Mouse (Mus musculus) midbrain, embryonic 10.5 days (tissue): ENCODE data around the gene Ubap1l. TPM values are rescaled to one million over a fixed set of nuclear protein-coding genes. Genes with fewer than 3 reads are reported as not detected.

Source experiments
- DNase-seq: peaks from one replicate; pipeline ENCODE4 v3.0.0-alpha.2; 2017; ENCODE audit warnings: low spot score
- H3K27ac ChIP-seq: fragments of 300-500 bp; sonication (generic); replicated peaks from 2 replicates; pipeline ENCODE4 v1.5.1; 2016; ENCODE audit warnings: mild to moderate bottlenecking
- H3K27me3 ChIP-seq: fragments of 300-500 bp; sonication (generic); 2 replicates; pipeline ENCODE4 v1.6.1; 2016; ENCODE audit warnings: low read depth, mild to moderate bottlenecking; ENCODE audit not compliant: poor library complexity, severe bottlenecking
- H3K36me3 ChIP-seq: fragments of 300-500 bp; sonication (generic); 2 replicates; pipeline ENCODE4 v1.6.1; 2016; ENCODE audit warnings: mild to moderate bottlenecking, moderate library complexity
- H3K4me1 ChIP-seq: fragments of 300-500 bp; sonication (generic); 2 replicates; pipeline ENCODE4 v1.6.1; 2016
- H3K4me3 ChIP-seq: fragments of 300-500 bp; sonication (generic); 2 replicates; pipeline ENCODE4 v1.5.1; 2016; ENCODE audit warnings: mild to moderate bottlenecking, moderate library complexity
- H3K9me3 ChIP-seq: fragments of 300-500 bp; sonication (generic); replicated peaks from 2 replicates; pipeline ENCODE4 v1.6.1; 2016; ENCODE audit warnings: mild to moderate bottlenecking
- WGBS: fragments of 180-500 bp; shearing (Covaris S2); methylation state at CpG from one replicate; pipeline ENCODE4 v1.1.7; 2016; 5-methylcytosine and 5-hydroxymethylcytosine counted together
- polyA plus RNA-seq: library from polyadenylated mRNA; unstranded; fragments of >200 nt; fragmentation: Nextera tagmentation; extraction: Ambion mirVana; gene quantifications from 2 replicates; pipeline ENCODE4 v1.2.1, GENCODE M21; 2016

Gene Ubap1l
- polyA plus RNA-seq, 1 experiment from 2014 or later = 0.36 TPM

DNA sequence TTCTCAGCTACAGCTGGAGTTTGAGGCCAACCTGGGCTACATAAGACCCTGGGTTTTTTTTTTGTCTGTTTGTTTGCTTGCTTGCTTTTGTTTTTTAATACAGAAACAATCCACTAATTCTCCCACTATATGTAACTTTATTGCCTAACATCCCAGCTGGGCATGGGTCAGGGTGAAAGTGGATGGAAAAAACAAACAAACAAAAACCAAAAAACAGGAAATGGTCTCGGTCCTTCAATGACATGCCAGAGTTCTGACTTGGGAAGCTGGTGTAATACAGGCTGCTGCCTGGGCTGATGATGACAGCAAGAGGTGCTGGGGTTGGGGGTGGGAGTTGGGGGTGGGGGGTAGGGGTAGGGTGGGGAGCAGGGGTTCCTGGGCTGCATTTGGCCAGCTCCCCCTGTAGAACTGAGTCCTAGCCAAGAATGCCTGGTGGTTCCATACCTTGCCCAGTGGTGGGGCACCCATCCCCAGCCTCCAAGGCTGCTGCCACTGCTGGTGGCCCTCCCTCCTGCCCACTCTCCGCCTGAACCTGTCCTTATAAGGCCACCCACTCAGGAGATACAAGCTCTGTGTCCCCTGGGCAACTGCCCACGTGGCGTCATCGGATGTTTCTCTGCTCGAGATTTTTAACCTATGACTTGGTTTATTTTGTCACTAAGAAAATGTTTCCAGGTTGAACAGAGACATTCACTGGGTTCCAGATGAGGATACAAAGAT, 21.4 kb downstream of the Ubap1l start:
- DNase-seq = no peak
- 78% methylated on average over 6 of the region's 6 CpGs for WGBS
- Histone ChIP-seq H3K36me3 (peaks cover 7% of the 10 kb centered on the region; the same call in 1 of the 2 replicates), H3K27me3 (no peaks in the 10 kb centered on the region), H3K9me3 (no peaks in the 10 kb centered on the region), H3K4me1 (peaks cover 7% of the 10 kb centered on the region), H3K27ac (no peak overlapping the region), H3K4me3 (no peak overlapping the region)

DNA sequence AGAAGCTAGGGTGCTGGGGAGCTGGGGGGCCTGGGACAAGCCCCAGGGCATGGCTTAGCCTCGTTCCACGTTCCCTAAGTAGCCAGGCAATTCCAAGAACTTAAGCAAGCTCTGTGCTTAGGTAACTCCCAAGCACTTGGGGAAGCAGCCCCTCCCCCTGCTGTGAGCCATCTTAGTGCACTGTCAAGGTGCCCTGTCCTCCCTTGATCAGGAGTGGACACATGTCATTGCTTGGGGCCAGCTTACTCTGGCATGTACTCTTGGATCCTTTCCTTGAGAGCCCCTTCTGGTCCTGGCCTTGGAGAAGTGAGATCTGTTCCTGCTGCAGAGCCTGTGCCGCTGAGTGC, 21.9 kb downstream of the Ubap1l start:
- Histone ChIP-seq H3K9me3 (no peaks in the 10 kb centered on the region), H3K27me3 (no peaks in the 10 kb centered on the region), H3K4me3 (no peak overlapping the region), H3K4me1 (peaks cover 7% of the 10 kb centered on the region), H3K36me3 (peaks cover 1% of the 10 kb centered on the region; the same call in 1 of the 2 replicates), H3K27ac (no peak overlapping the region)
- 63% methylated on average over 3 of the region's 3 CpGs for WGBS
- DNase-seq = no peak

DNA sequence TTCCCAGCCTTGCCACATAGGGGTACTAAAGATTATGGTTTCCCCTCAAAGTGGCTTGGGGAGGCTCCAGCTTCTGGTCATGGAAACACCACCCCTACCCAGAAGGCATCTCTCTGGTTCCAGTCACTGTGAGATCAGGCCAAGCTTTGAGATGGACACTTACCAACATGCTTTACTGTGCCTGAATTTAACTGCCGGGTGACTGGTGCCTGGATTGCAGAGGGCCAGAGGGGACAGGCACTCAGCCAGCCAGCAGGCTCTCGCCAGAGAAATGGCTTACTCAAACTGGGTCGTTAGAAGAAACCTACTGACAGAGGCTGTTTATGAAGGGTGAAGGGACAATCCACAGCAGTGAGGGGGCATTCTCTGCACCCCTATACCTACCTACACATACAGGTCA, 23.4 kb downstream of the Ubap1l start:
- Histone ChIP-seq H3K27ac (no peak overlapping the region), H3K4me1 (peaks cover 7% of the 10 kb centered on the region), H3K4me3 (no peak overlapping the region), H3K36me3 (no peaks in the 10 kb centered on the region), H3K9me3 (no peaks in the 10 kb centered on the region), H3K27me3 (peaks cover 12% of the 10 kb centered on the region)
- 70% methylated on average over 3 of the region's 3 CpGs for WGBS
- DNase-seq = no peak

DNA sequence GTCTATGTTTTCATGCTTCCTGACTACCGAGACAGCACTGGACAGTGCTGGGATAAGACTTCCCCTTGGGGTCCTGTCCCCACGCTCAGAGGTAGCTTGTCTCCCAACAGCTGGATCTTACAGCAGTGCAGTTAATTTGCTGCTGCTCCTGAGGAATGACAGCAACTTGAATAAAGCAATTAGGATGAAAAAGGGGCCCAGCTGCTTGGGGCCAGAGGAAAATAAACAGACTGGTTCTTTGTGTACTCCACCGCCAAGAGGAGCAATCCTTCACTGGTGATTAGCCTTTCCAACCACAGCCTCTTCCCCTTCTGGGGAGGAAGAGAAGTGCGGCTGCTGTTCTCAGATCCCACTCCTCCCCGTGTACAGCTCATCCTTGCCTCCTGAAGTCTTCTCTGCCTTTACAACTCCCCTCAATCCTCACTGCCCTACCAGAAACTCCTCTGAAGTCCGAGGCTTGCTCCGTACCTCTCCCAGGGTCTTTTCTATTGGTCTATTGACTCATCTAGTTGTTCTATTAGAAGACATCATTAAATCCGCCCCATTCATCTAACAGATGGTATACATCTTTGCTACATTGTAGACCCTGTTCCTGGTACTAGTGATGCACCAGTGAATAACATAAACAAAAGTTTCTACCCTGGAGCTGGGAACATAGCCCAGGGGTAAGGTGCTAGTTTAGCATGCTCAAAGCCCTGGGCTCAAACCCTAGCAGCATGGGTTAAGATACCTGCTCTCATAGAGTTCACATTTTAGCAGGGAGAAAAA, 25.7 kb downstream of the Ubap1l start:
- Histone ChIP-seq H3K36me3 (no peaks in the 10 kb centered on the region), H3K4me1 (peaks cover 17% of the 10 kb centered on the region), H3K9me3 (no peaks in the 10 kb centered on the region), H3K27ac (0 out of 2 replicates have a peak overlapping the region, but pooled peaks have one; percentile 6), H3K4me3 (no peak overlapping the region), H3K27me3 (peaks cover 35% of the 10 kb centered on the region)
- 41% methylated on average over 8 of the region's 8 CpGs for WGBS
- DNase-seq = no peak

DNA sequence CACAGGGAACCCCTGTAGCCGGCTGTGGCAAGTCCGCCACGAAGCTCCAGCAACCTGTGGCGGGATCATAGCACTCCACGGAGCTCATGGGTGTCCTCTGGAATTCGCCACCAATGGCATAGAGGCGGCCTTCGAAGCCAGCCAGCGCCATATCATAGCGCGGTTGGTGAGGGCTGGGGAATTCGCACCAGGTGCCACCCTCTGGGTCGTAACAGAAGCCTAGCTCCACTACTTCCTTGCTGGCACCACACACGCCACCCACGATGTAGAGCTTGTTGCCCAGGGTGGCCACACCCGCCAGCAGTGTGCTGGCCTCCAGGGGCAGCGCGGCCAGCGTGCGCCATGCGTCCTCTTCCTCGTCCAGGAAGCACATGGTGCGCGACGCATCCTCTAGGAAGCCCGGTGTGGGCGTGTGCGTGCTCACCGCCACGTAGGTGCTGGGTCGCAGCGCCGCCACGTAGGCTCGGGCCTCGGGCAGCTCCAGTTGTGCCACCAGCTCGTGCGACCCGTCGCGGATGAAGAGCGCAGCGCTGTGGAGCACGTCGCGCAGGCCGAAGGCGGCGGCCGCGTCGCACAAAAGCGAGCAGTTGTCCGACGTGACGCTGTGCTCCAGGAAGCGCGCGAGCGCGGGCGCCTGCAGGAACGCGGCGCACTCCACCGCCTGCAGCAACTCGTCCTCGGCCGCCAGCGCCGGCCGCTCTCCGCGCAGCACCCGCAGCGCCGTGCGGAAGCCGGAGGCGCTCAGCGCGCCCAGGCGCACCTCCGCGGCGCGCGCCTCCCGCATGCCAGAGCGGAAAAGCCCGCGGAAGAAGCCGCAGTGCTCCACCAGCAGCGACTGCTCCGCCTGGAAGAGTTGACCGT, 30.1 kb downstream of the Ubap1l start:
- peak; percentile 39 for DNase-seq
- WGBS = 17% methylated on average over 96 of the region's 96 CpGs
- H3K4me3 ChIP-seq = peak overlapping the region; percentile 52
- peaks cover 64% of the 10 kb centered on the region for H3K27me3 ChIP-seq
- H3K36me3 ChIP-seq = no peaks in the 10 kb centered on the region
- H3K4me1 ChIP-seq = peaks cover 17% of the 10 kb centered on the region
- H3K27ac ChIP-seq = no peak overlapping the region; the same call in 1 of the 2 replicates
- H3K9me3 ChIP-seq = no peaks in the 10 kb centered on the region

DNA sequence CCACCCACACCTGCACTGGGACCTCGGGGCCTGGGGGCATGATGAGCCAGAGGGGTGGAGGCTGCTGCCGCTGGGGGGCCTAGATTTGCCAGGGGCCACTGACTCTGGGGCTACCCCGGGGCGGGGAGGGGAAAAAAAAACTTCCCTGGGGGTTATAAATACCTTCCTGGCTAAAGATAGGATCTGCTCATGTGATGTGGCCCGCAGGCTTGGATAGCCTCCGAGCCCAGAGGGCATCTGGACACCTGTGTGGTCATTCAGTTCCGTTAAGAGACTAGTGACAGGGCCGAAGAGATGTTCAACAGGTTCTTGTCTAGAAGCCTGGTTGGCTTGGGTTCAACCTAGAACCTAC, 30.7 kb downstream of the Ubap1l start, which contains the start of gene Kbtbd13:
TSS of gene Kbtbd13 (minus strand) at position 40 of the 352 bp plus-strand sequence.
- DNase-seq = no peak
- WGBS = 45% methylated on average over 8 of the region's 8 CpGs
- no peak within 1 kb of the TSS; the same call in 1 of the 2 replicates for H3K27ac ChIP-seq
- peak within 1 kb of the TSS; percentile 52 for H3K4me3 ChIP-seq
- H3K36me3 ChIP-seq = no peaks in the 10 kb centered on the region
- H3K9me3 ChIP-seq = no peaks in the 10 kb centered on the region
- H3K4me1 ChIP-seq = peaks cover 12% of the 10 kb centered on the region
- H3K27me3 ChIP-seq = peaks cover 70% of the 10 kb centered on the region

DNA sequence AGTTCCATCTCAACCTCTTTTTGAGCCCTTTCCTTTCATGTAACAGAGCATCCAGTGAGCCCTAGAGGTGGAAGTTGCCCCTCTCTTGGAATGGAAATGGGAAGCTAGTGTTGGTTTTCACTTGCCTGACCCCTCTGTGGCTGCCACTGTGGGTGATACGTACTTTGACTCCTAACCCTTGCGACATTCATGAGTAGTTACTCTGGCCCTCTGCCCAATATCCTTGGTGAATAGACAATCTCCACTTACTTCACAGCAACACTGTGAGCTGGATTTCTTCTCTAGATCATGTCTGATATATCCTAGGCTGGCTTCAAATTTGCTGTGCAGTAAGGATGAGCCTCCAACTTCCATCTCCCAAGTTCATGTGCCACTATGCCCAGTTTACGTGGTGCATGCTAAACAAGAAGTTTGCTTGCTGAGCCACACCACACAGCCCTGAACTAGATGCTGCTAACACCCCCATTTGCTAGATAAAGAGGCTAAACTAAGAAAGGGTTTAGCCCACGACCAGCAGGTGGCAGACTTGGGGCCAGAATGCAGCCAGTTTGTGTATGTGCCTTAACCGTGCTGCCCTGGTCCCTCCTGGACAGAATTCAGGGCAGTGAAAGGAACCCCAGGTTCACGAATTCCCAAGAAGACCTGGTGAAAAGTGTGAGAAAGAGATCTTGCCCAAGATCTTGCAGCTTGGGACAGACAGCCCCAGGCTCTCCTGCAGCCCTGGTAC, 32.0 kb downstream of the Ubap1l start:
- peak; percentile 65 for DNase-seq
- Histone ChIP-seq H3K36me3 (no peaks in the 10 kb centered on the region), H3K9me3 (no peaks in the 10 kb centered on the region), H3K4me1 (peaks cover 10% of the 10 kb centered on the region), H3K27ac (no peak overlapping the region), H3K27me3 (peaks cover 70% of the 10 kb centered on the region), H3K4me3 (no peak overlapping the region)
- WGBS = 32% methylated on average over 6 of the region's 6 CpGs

DNA sequence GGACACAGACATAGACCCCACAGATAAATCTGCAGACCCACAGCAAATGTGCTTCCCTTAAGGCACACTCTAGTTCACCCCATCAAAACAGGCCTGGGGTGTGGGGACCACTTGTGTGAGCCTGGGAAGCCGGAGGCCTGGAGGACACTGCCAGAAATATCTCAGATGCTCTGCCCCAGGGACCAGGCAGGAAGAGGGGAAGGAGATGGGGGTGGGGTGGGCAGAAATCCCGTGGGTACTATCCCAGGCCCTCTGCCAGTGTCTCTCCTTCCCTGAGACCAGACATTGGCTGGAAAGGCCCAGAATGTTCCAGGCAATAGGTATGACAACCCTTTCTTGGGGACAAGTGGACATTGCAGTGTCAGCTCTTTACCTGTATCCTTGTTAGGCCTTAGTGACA, 32.8 kb downstream of the Ubap1l start:
- H3K27me3 ChIP-seq = peaks cover 69% of the 10 kb centered on the region
- no peaks in the 10 kb centered on the region for H3K9me3 ChIP-seq
- no peaks in the 10 kb centered on the region for H3K36me3 ChIP-seq
- H3K4me3 ChIP-seq = no peak overlapping the region
- peaks cover 18% of the 10 kb centered on the region for H3K4me1 ChIP-seq
- no peak for DNase-seq
- no peak overlapping the region for H3K27ac ChIP-seq
- WGBS = 62% methylated on average over 2 of the region's 2 CpGs

DNA sequence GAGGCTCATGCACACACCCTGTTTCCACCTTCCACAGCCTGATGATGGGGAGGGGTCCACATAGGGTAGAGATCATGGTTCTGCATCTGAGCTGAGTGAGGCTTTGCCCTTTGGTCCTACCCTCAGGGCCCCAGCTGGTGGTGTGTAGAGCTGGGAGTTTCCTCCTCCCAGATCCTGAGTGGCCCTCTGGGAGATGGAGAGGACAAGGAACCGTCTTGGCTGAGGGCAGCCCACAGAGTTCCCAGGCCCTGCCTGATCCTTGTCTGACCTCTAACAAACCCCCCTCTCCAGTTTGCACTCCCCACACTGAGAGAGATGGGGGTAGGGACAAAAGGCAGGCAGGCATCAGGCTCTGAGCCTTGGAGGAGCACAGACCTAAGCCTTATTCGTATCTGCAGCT, 33.5 kb downstream of the Ubap1l start:
- no peaks in the 10 kb centered on the region for H3K36me3 ChIP-seq
- H3K27me3 ChIP-seq = peaks cover 69% of the 10 kb centered on the region
- WGBS = 67% methylated on average over 2 of the region's 2 CpGs
- H3K27ac ChIP-seq = no peak overlapping the region
- H3K9me3 ChIP-seq = no peaks in the 10 kb centered on the region
- peaks cover 23% of the 10 kb centered on the region for H3K4me1 ChIP-seq
- no peak overlapping the region for H3K4me3 ChIP-seq
- DNase-seq = no peak

DNA sequence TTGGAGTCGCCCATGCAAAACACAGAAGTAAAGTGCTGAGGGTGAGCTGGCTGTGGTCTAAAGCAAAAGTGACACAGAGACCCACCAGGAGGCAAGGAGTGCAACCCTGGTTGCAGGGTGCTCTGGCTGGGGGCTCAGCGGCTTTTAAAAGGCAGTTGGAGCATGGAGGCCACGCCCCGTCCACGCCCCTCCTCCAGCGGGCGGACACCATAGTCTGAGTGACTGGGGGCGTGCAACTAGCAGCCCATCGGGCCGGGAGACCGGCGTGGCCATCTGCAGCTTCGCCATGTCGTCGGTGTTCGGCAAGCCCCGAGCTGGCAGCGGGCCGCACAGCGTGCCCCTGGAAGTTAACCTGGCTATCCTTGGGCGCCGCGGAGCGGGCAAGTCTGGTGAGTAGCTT, 37.4 kb downstream of the Ubap1l start, which contains the start of gene Rasl12:
TSS of gene Rasl12 (plus strand) at position 228 of the 400 bp plus-strand sequence.
- DNase-seq = peak; percentile 82
- H3K27me3 ChIP-seq = peaks cover 33% of the 10 kb centered on the region
- H3K36me3 ChIP-seq = no peaks in the 10 kb centered on the region
- no peaks in the 10 kb centered on the region for H3K9me3 ChIP-seq
- peak within 1 kb of the TSS; percentile 68 for H3K4me3 ChIP-seq
- 1% methylated on average over 24 of the region's 24 CpGs for WGBS
- H3K27ac ChIP-seq = peak within 1 kb of the TSS; percentile 85
- H3K4me1 ChIP-seq = peaks cover 13% of the 10 kb centered on the region

DNA sequence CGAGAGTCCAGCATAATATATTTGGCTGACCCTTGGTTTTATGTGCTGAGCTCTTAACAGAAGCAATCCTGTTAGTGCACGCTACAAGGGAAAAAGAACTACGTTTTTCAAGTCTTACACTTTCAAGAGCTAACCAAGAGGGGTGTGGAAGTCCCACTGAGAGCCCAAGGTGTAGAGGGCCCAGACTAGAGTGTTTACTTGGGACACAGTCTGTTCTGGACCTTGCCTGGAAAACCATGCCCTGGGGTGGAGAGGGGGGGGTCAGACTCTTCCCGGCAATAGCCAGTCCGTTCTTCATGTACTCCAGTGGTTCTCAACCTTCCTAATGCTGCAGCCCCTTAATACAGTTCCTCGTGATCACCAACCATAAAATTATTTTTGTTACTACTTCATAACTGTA, 39.1 kb downstream of the Ubap1l start:
- H3K27ac ChIP-seq = no peak overlapping the region
- H3K4me1 ChIP-seq = peaks cover 13% of the 10 kb centered on the region
- no peaks in the 10 kb centered on the region for H3K36me3 ChIP-seq
- no peak overlapping the region for H3K4me3 ChIP-seq
- H3K27me3 ChIP-seq = peaks cover 21% of the 10 kb centered on the region
- no peaks in the 10 kb centered on the region for H3K9me3 ChIP-seq
- DNase-seq = no peak
- WGBS = 89% methylated on average over 6 of the region's 6 CpGs
